Mouse (Mus musculus) limb, embryonic 12.5 days (tissue): ENCODE results near the gene Cdk12. TPM values are rescaled to one million over a fixed set of nuclear protein-coding genes. Genes with fewer than 3 reads are reported as not detected.
A peak's percentile ranks its signal among the peaks of the same experiment; 100 is the strongest.

ENCODE experiments used
- ATAC-seq: fragments of 200-750 bp; cut with Nextera tagmentation; 2 replicates; pipeline ENCODE4 v1.8.0; 2017; ENCODE audit warnings: low read depth, moderate TSS enrichment; ENCODE audit not compliant: insufficient number of reproducible peaks, insufficient read depth, low FRiP score, low TSS enrichment
- H3K27ac ChIP-seq: fragments of 300-500 bp; sonication (generic); 2 replicates; pipeline ENCODE4 v1.5.1; 2016; ENCODE audit warnings: mild to moderate bottlenecking, moderate library complexity
- H3K27me3 ChIP-seq: fragments of 300-500 bp; sonication (generic); 2 replicates; pipeline ENCODE4 v1.6.1; 2016; ENCODE audit warnings: mild to moderate bottlenecking, moderate library complexity
- H3K36me3 ChIP-seq: fragments of 300-500 bp; sonication (generic); 2 replicates; pipeline ENCODE4 v1.6.1; 2016; ENCODE audit warnings: mild to moderate bottlenecking, moderate library complexity
- H3K4me1 ChIP-seq: fragments of 300-500 bp; sonication (generic); replicated peaks from 2 replicates; pipeline ENCODE4 v1.6.1; 2016
- H3K4me2 ChIP-seq: fragments of 300-500 bp; sonication (generic); 2 replicates; pipeline ENCODE4 v1.6.1; 2016; ENCODE audit warnings: mild to moderate bottlenecking, moderate library complexity
- H3K4me3 ChIP-seq: fragments of 300-500 bp; sonication (generic); replicated peaks from 2 replicates; pipeline ENCODE4 v1.5.1; 2016; ENCODE audit warnings: mild to moderate bottlenecking
- H3K9ac ChIP-seq: fragments of 300-500 bp; sonication (generic); replicated peaks from 2 replicates; pipeline ENCODE4 v1.6.1; 2016; ENCODE audit warnings: mild to moderate bottlenecking, moderate library complexity
- H3K9me3 ChIP-seq: fragments of 300-500 bp; sonication (generic); 2 replicates; pipeline ENCODE4 v1.6.1; 2016; ENCODE audit warnings: mild to moderate bottlenecking, moderate library complexity
- WGBS: fragments of 180-500 bp; shearing (Covaris S2); methylation state at CpG from one replicate; pipeline ENCODE4 v1.1.7; 2016; 5-methylcytosine and 5-hydroxymethylcytosine counted together
- polyA plus RNA-seq: library from polyadenylated mRNA; unstranded; fragments of >200 nt; fragmentation: Nextera tagmentation; extraction: Ambion mirVana; gene quantifications from 2 replicates; pipeline ENCODE4 v1.2.1, GENCODE M21; 2016

Gene Cdk12
- polyA plus RNA-seq, 1 experiment from 2014 or later: 17.0 TPM

- ATAC-seq: no peak
- no peaks in the 10 kb centered on the region for H3K9me3 ChIP-seq
- WGBS: 34% methylated on average over 2 of the region's 2 CpGs
- H3K27me3 ChIP-seq: peaks cover 74% of the 10 kb centered on the region
- H3K36me3 ChIP-seq: no peaks in the 10 kb centered on the region
- peaks cover 5% of the 10 kb centered on the region for H3K4me1 ChIP-seq
- H3K4me2 ChIP-seq: no peak overlapping the region
- H3K4me3 ChIP-seq: no peak overlapping the region
- H3K9ac ChIP-seq: no peak overlapping the region
- no peak overlapping the region for H3K27ac ChIP-seq
Observed at GRCm38 (mm10) chr11:98293070-98293469, 90.2 kb downstream of the Cdk12 start.

- Histone ChIP-seq H3K27ac (no peak overlapping the region), H3K4me1 (peaks cover 5% of the 10 kb centered on the region), H3K9ac (peak overlapping the region; percentile 75), H3K36me3 (no peaks in the 10 kb centered on the region), H3K4me3 (peak overlapping the region; percentile 77), H3K27me3 (peaks cover 75% of the 10 kb centered on the region), H3K4me2 (peak overlapping the region; percentile 95), H3K9me3 (no peaks in the 10 kb centered on the region)
- 2% methylated on average over 58 of the region's 58 CpGs for WGBS
- peak; percentile 77; the same call in 1 of the 2 replicates for ATAC-seq
Observed at GRCm38 (mm10) chr11:98294188-98295012, 91.5 kb downstream of the Cdk12 start.

- no peaks in the 10 kb centered on the region for H3K9me3 ChIP-seq
- peak overlapping the region; percentile 75 for H3K9ac ChIP-seq
- no peaks in the 10 kb centered on the region for H3K36me3 ChIP-seq
- peaks cover 5% of the 10 kb centered on the region for H3K4me1 ChIP-seq
- H3K27me3 ChIP-seq: peaks cover 75% of the 10 kb centered on the region
- no peak overlapping the region for H3K27ac ChIP-seq
- H3K4me3 ChIP-seq: peak overlapping the region; percentile 77
- whole genome bisulfite sequencing: 7% methylated on average over 9 of the region's 9 CpGs
- no peak for ATAC-seq
- H3K4me2 ChIP-seq: peak overlapping the region; percentile 95
Observed at GRCm38 (mm10) chr11:98295013-98295585, 92.2 kb downstream of the Cdk12 start.

- H3K36me3 ChIP-seq: no peaks in the 10 kb centered on the region
- H3K27ac ChIP-seq: no peak overlapping the region
- no peak overlapping the region for H3K4me3 ChIP-seq
- H3K4me1 ChIP-seq: peaks cover 5% of the 10 kb centered on the region
- no peaks in the 10 kb centered on the region for H3K9me3 ChIP-seq
- H3K27me3 ChIP-seq: peaks cover 70% of the 10 kb centered on the region
- whole genome bisulfite sequencing: 3% methylated on average over 5 of the region's 5 CpGs
- H3K4me2 ChIP-seq: no peak overlapping the region
- no peak for ATAC-seq
- no peak overlapping the region for H3K9ac ChIP-seq
Observed at GRCm38 (mm10) chr11:98296277-98296676, 93.4 kb downstream of the Cdk12 start.

- no peak overlapping the region for H3K9ac ChIP-seq
- H3K9me3 ChIP-seq: no peaks in the 10 kb centered on the region
- WGBS: 59% methylated on average over 2 of the region's 2 CpGs
- H3K4me3 ChIP-seq: no peak overlapping the region
- peaks cover 5% of the 10 kb centered on the region for H3K4me1 ChIP-seq
- H3K27me3 ChIP-seq: peaks cover 76% of the 10 kb centered on the region
- no peak for ATAC-seq
- no peak overlapping the region for H3K27ac ChIP-seq
- H3K4me2 ChIP-seq: no peak overlapping the region
- H3K36me3 ChIP-seq: no peaks in the 10 kb centered on the region
Observed at GRCm38 (mm10) chr11:98296916-98297315, 94.1 kb downstream of the Cdk12 start.

GRCm38 (mm10) chr11:98297778-98298177 lies 94.9 kb downstream of the Cdk12 start:
- Histone ChIP-seq H3K9ac (no peak overlapping the region), H3K4me2 (no peak overlapping the region), H3K27ac (no peak overlapping the region), H3K9me3 (no peaks in the 10 kb centered on the region), H3K27me3 (peaks cover 77% of the 10 kb centered on the region), H3K4me1 (peaks cover 5% of the 10 kb centered on the region), H3K36me3 (no peaks in the 10 kb centered on the region), H3K4me3 (no peak overlapping the region)
- ATAC-seq: no peak
- WGBS: 15% methylated on average over 7 of the region's 7 CpGs

GRCm38 (mm10) chr11:98298484-98299205 lies 95.8 kb downstream of the Cdk12 start:
- H3K36me3 ChIP-seq: no peaks in the 10 kb centered on the region
- 14% methylated on average over 10 of the region's 10 CpGs for WGBS
- H3K4me3 ChIP-seq: no peak overlapping the region
- peaks cover 77% of the 10 kb centered on the region for H3K27me3 ChIP-seq
- H3K9ac ChIP-seq: no peak overlapping the region
- H3K4me2 ChIP-seq: no peak overlapping the region
- no peak for ATAC-seq
- no peak overlapping the region for H3K27ac ChIP-seq
- peaks cover 5% of the 10 kb centered on the region for H3K4me1 ChIP-seq
- H3K9me3 ChIP-seq: no peaks in the 10 kb centered on the region

- Histone ChIP-seq H3K4me1 (no peaks in the 10 kb centered on the region), H3K36me3 (no peaks in the 10 kb centered on the region), H3K9me3 (no peaks in the 10 kb centered on the region), H3K27me3 (peaks cover 93% of the 10 kb centered on the region), H3K4me3 (no peak overlapping the region), H3K4me2 (no peak overlapping the region; the same call in 1 of the 2 replicates), H3K9ac (no peak overlapping the region), H3K27ac (no peak overlapping the region)
- ATAC-seq: no peak
- WGBS: 2% methylated on average over 26 of the region's 26 CpGs
Observed at GRCm38 (mm10) chr11:98313790-98314323, 111.0 kb downstream of the Cdk12 start.

GRCm38 (mm10) chr11:98317479-98317878 lies 114.6 kb downstream of the Cdk12 start:
- Histone ChIP-seq H3K9ac (no peak overlapping the region), H3K4me1 (no peaks in the 10 kb centered on the region), H3K9me3 (no peaks in the 10 kb centered on the region), H3K4me2 (no peak overlapping the region), H3K27ac (no peak overlapping the region), H3K4me3 (no peak overlapping the region), H3K27me3 (peaks cover 99% of the 10 kb centered on the region), H3K36me3 (no peaks in the 10 kb centered on the region)
- ATAC-seq: no peak
- WGBS: 2% methylated on average over 7 of the region's 7 CpGs

GRCm38 (mm10) chr11:98318421-98319116 lies 115.7 kb downstream of the Cdk12 start:
- Histone ChIP-seq H3K4me3 (no peak overlapping the region), H3K27ac (no peak overlapping the region), H3K4me1 (no peaks in the 10 kb centered on the region), H3K4me2 (no peak overlapping the region), H3K9me3 (no peaks in the 10 kb centered on the region), H3K27me3 (peaks cover 100% of the 10 kb centered on the region), H3K9ac (no peak overlapping the region), H3K36me3 (no peaks in the 10 kb centered on the region)
- ATAC-seq: no peak
- WGBS: 2% methylated on average over 14 of the region's 14 CpGs
